Mouse (Mus musculus) intestine, embryonic 16.5 days (tissue): Measurements from ENCODE around the gene Ppp1r21. TPM values are rescaled to one million over a fixed set of nuclear protein-coding genes. Genes with fewer than 3 reads are reported as not detected.

Experiments used
- ATAC-seq: fragments of 200-750 bp; cut with Nextera tagmentation; 2 replicates; pipeline ENCODE4 v1.8.0; 2017; ENCODE audit warnings: moderate TSS enrichment, moderate library complexity
- H3K27ac ChIP-seq: fragments of 300-500 bp; sonication (generic); 2 replicates; pipeline ENCODE4 v1.5.1; 2014; ENCODE audit warnings: mild to moderate bottlenecking, low read length
- H3K27me3 ChIP-seq: fragments of 300-500 bp; sonication (generic); replicated peaks from 2 replicates; pipeline ENCODE4 v1.6.1; 2014; ENCODE audit warnings: low read length, control low read depth, mixed read lengths; ENCODE audit not compliant: control insufficient read depth, insufficient read depth
- H3K36me3 ChIP-seq: fragments of 300-500 bp; sonication (generic); 2 replicates; pipeline ENCODE4 v1.6.1; 2014; ENCODE audit warnings: low read length, control low read depth; ENCODE audit not compliant: control insufficient read depth, insufficient read depth
- H3K4me1 ChIP-seq: fragments of 300-500 bp; sonication (generic); 2 replicates; pipeline ENCODE4 v1.6.1; 2014; ENCODE audit warnings: low read length, control low read depth, mixed read lengths; ENCODE audit not compliant: control insufficient read depth, insufficient read depth
- H3K4me2 ChIP-seq: fragments of 300-500 bp; sonication (generic); 2 replicates; pipeline ENCODE4 v1.6.1; 2014; ENCODE audit warnings: low read depth, low read length, control low read depth
- H3K4me3 ChIP-seq: fragments of 300-500 bp; sonication (generic); 2 replicates; pipeline ENCODE4 v1.5.1; 2014; ENCODE audit warnings: mild to moderate bottlenecking, low read length
- H3K9ac ChIP-seq: fragments of 300-500 bp; sonication (generic); 2 replicates; pipeline ENCODE4 v1.6.1; 2014; ENCODE audit warnings: low read depth, low read length
- H3K9me3 ChIP-seq: fragments of 300-500 bp; sonication (generic); 2 replicates; pipeline ENCODE4 v1.6.1; 2016; ENCODE audit warnings: low read length, control low read depth; ENCODE audit not compliant: control insufficient read depth
- WGBS: fragments of 180-500 bp; shearing (Covaris S2); extraction: QIAGEN DNeasy Blood & Tissue Kit; methylation state at CpG from one replicate; pipeline ENCODE4 v1.1.7; 2014; 5-methylcytosine and 5-hydroxymethylcytosine counted together
- polyA plus RNA-seq: library from polyadenylated mRNA; unstranded; fragments of >200 nt; fragmentation: Nextera tagmentation; extraction: Ambion mirVana; gene quantifications from 2 replicates; pipeline ENCODE4 v1.2.1, GENCODE M21; 2015

The Ppp1r21 gene
- polyA plus RNA-seq, 1 experiment from 2014 or later: 17.8 TPM

DNA sequence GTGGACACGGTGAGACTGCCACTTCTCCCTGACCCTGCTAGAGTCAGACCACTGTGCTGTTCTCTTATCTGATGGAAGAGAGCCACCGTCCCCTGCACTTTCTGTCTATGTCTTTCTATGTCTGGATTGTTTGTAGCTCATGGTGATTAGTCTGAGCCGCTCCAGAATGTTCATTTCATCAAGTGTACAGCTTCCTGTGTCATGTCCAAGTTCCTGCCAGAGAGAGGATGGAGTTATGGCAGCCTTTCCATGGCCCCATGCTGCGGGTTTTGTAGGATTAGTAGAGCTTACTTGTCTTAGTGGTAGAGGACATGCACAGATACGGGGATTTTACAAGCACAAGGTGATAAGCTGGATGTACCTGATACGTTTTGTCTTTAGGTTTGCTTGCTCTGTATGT lies 50.6 kb downstream of the Ppp1r21 start:
- no peaks in the 10 kb centered on the region for H3K9me3 ChIP-seq
- no peaks in the 10 kb centered on the region for H3K27me3 ChIP-seq
- no peak for ATAC-seq
- peaks cover 17% of the 10 kb centered on the region for H3K4me1 ChIP-seq
- peaks cover 18% of the 10 kb centered on the region for H3K36me3 ChIP-seq
- H3K27ac ChIP-seq: peak overlapping the region; percentile 17; the same call in 1 of the 2 replicates
- H3K9ac ChIP-seq: no peak overlapping the region
- 58% methylated on average over 6 of the region's 6 CpGs for WGBS
- H3K4me2 ChIP-seq: no peak overlapping the region
- H3K4me3 ChIP-seq: no peak overlapping the region

DNA sequence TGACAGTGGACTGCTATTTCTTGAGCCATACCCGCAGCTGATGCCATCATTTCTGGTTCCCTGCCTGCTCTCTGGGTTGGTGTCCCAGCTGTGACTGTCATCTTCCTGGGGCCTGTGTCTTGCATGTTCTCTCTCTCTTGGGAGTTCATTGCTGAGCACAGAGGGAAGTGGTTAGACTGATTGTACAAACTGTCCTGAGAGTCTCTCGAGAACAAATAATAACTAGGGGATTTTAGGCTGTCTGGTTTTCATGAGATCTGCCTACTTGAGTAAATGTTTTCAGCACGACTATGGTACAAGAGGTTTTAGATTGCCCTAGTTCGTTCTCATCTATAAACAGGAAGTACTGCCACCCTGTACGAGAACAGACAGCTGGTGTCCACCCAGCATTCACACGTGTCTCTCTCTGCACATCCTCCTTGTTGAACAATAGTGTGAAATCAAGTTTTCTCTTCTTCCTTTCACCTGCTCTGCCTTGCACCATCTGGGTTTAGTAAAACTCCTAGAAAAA lies 51.6 kb downstream of the Ppp1r21 start:
- peak; percentile 4; the same call in 1 of the 2 replicates for ATAC-seq
- Histone ChIP-seq H3K4me2 (no peak overlapping the region), H3K9ac (no peak overlapping the region), H3K4me1 (peaks cover 17% of the 10 kb centered on the region), H3K36me3 (peaks cover 24% of the 10 kb centered on the region), H3K27ac (0 out of 2 replicates have a peak overlapping the region, but pooled peaks have one; percentile 25), H3K9me3 (no peaks in the 10 kb centered on the region), H3K4me3 (no peak overlapping the region), H3K27me3 (no peaks in the 10 kb centered on the region)
- WGBS: 45% methylated on average over 6 of the region's 6 CpGs

DNA sequence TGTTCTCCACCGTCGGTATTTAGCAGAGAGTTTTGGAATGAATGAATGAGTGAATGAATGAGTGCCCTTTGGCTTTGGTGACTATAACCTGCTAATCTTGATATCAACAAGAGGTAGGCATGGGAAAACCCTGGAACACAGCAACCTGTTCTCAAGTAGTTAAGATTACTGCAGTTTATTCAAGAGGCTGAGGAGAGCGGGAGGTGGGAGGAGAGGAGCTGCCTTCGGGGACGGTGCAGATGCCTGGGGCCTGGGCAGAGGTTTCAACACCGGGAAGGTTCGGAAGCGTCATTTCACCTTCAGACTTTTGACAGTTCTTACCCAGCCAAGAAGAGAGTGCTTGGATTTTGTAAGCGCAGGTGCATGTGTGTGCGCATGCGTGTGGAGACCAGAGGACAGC lies 53.1 kb downstream of the Ppp1r21 start:
- no peaks in the 10 kb centered on the region for H3K27me3 ChIP-seq
- 74% methylated on average over 11 of the region's 11 CpGs for WGBS
- no peak overlapping the region for H3K4me3 ChIP-seq
- peak overlapping the region; percentile 66 for H3K27ac ChIP-seq
- ATAC-seq: peak; percentile 47
- peaks cover 23% of the 10 kb centered on the region for H3K36me3 ChIP-seq
- no peak overlapping the region for H3K9ac ChIP-seq
- no peaks in the 10 kb centered on the region for H3K9me3 ChIP-seq
- H3K4me2 ChIP-seq: no peak overlapping the region
- H3K4me1 ChIP-seq: peaks cover 17% of the 10 kb centered on the region

DNA sequence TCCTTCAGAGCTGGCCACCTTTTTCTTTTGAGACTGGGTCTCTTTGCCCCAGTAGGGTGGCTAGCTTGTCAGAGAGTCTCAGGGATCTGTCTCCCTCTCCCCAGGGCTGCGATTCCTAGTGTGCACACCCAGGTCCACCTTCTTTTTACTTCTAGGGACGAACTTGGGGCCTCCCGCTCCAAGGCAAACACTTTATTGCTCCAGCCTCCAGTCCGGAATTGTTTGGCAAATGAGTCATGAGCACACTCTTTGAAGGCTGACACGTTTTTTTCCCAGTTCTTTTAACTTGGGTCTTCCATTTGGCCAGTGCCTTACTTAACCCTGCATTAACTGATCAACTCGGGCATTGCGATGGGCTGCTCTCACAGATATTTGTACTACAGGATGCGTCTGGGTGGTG lies 53.5 kb downstream of the Ppp1r21 start:
- H3K27me3 ChIP-seq: no peaks in the 10 kb centered on the region
- peaks cover 17% of the 10 kb centered on the region for H3K4me1 ChIP-seq
- no peak overlapping the region for H3K4me3 ChIP-seq
- no peak overlapping the region for H3K4me2 ChIP-seq
- H3K9me3 ChIP-seq: no peaks in the 10 kb centered on the region
- ATAC-seq: peak; percentile 71
- 55% methylated on average over 8 of the region's 8 CpGs for WGBS
- H3K27ac ChIP-seq: peak overlapping the region; percentile 66
- peaks cover 23% of the 10 kb centered on the region for H3K36me3 ChIP-seq
- H3K9ac ChIP-seq: no peak overlapping the region

DNA sequence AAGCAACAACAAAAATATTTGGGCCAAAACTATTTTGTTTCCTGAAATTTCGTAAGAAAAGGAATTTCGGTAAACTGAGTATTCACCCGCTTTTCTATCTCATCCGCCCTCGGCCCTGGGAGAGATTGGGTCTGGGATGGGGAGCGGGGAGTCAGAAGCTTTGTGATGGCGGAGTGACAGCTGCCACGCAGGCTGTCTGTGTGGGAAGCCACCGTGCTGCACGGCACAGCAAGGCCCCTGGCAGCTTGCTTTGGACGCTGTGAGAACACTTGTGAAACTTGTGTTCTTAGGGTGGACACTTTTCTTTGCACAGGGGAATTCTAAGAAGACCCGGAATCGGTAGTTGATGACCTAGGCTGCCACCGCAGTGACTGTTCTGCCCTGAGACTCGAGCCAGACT lies 57.5 kb downstream of the Ppp1r21 start:
- Histone ChIP-seq H3K4me1 (peaks cover 5% of the 10 kb centered on the region), H3K27me3 (no peaks in the 10 kb centered on the region), H3K9me3 (no peaks in the 10 kb centered on the region), H3K36me3 (peaks cover 23% of the 10 kb centered on the region), H3K4me2 (no peak overlapping the region), H3K4me3 (no peak overlapping the region), H3K27ac (no peak overlapping the region), H3K9ac (no peak overlapping the region)
- 82% methylated on average over 15 of the region's 15 CpGs for WGBS
- no peak for ATAC-seq

DNA sequence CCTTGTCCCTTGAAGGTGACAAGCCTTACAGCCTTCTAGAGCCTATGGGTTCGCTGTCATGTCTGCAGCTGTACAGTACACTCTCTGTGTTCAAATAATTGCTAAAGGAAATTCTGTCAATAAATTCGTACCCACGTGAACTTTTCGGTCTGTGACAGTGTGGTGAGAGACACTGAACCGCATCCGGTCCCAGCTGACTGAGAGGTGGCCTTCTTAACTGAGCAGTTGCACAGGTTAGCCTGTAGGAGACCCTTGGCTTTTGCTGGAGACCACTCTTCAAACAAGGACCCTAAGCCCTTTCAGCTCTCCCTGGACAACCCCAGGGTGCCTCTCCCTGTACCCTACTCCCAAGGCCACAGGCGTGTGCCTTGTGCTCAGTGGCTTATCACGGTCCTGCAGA lies 58.3 kb downstream of the Ppp1r21 start:
- Histone ChIP-seq H3K27me3 (no peaks in the 10 kb centered on the region), H3K36me3 (peaks cover 23% of the 10 kb centered on the region), H3K4me3 (no peak overlapping the region)

DNA sequence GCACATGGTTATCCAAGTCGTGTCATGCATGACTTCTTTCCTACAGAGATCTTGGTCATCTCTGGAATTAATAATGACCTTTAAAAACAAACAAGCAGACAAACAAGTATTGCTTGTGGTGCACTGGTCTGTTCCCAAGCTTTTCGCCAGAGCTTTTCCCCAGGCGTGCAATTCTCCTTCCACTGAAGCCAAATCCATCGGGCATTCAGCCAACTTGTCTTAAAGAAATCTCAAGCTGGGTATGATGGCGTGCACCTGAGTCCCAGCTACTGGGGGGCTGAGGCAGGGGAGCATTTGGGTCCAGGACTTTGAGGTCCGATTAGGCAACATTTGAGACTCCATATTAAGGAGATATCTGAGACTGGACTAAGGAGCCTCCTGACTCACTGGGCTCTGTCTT lies 60.3 kb downstream of the Ppp1r21 start:
- H3K4me3 ChIP-seq: no peak overlapping the region
- H3K27ac ChIP-seq: no peak overlapping the region
- peaks cover 12% of the 10 kb centered on the region for H3K36me3 ChIP-seq
- no peak overlapping the region for H3K4me2 ChIP-seq
- no peaks in the 10 kb centered on the region for H3K4me1 ChIP-seq
- no peak for ATAC-seq
- H3K9me3 ChIP-seq: no peaks in the 10 kb centered on the region
- H3K27me3 ChIP-seq: no peaks in the 10 kb centered on the region
- H3K9ac ChIP-seq: no peak overlapping the region
- WGBS: 84% methylated on average over 6 of the region's 6 CpGs

More for the DNA sequence above, 58.3 kb downstream of the Ppp1r21 start:
- 91% methylated on average over 8 of the region's 8 CpGs for WGBS
- Histone ChIP-seq H3K4me2 (no peak overlapping the region), H3K4me1 (peaks cover 2% of the 10 kb centered on the region), H3K9me3 (no peaks in the 10 kb centered on the region), H3K9ac (no peak overlapping the region), H3K27ac (no peak overlapping the region)
- no peak for ATAC-seq

DNA sequence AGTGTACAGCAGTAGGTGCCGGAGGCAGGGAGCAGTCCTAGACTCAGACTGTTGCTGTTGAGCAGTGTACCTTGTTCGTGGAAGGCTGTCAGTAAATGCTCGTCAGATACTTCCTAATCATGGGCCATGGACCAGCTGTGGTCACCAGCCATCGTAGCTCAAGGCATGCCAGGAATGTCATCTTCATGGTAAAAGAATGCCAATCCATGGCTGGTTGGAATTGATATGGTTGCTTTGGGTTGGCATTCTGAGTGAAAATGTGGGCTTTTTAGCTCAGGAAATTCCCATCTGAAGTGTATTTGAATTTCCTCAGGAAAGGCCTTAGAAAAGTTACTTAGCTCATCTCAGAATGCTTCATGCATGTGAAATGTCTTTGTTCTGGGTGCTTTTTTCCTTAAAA lies 65.2 kb downstream of the Ppp1r21 start:
- H3K27ac ChIP-seq: no peak overlapping the region
- no peak overlapping the region for H3K4me3 ChIP-seq
- no peak overlapping the region for H3K4me2 ChIP-seq
- H3K36me3 ChIP-seq: no peaks in the 10 kb centered on the region
- H3K4me1 ChIP-seq: peaks cover 15% of the 10 kb centered on the region
- 80% methylated on average over 4 of the region's 4 CpGs for WGBS
- no peaks in the 10 kb centered on the region for H3K27me3 ChIP-seq
- ATAC-seq: no peak
- H3K9me3 ChIP-seq: no peaks in the 10 kb centered on the region
- no peak overlapping the region for H3K9ac ChIP-seq

DNA sequence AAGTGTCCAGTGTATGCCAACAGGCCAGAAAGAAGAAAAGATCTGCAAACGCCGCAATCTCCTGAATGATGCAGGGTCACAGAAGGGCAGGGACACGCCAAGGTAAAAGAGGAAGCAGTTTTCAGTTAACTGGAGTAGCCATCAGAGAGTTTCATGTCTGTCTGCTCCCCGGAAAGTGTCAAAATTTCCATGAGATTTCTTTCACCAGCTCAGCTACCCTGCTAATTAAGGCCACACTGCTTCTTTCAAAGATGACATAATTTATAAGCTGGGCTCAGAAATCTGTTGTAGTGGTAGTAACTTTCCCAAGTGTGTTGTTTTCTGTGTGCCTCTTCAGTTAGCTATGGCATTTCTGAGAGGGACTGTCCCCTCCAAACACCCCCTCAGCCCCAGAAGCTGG lies 66.2 kb downstream of the Ppp1r21 start:
- Histone ChIP-seq H3K27me3 (no peaks in the 10 kb centered on the region), H3K4me2 (no peak overlapping the region), H3K4me1 (peaks cover 15% of the 10 kb centered on the region), H3K4me3 (no peak overlapping the region), H3K27ac (no peak overlapping the region), H3K36me3 (no peaks in the 10 kb centered on the region), H3K9ac (no peak overlapping the region), H3K9me3 (no peaks in the 10 kb centered on the region)
- ATAC-seq: no peak
- 80% methylated on average over 4 of the region's 4 CpGs for WGBS
